Mouse (Mus musculus): Measurements from ENCODE around the gene Hmgn5.

Gene Hmgn5

GRCm38 (mm10) chrX:109013283-109013682 is at the start of gene Hmgn5:
Gene Hmgn5, minus strand, starts transcription at chrX:109013404.
- DNase-seq: peak; percentile 89 to 90

DNA sequence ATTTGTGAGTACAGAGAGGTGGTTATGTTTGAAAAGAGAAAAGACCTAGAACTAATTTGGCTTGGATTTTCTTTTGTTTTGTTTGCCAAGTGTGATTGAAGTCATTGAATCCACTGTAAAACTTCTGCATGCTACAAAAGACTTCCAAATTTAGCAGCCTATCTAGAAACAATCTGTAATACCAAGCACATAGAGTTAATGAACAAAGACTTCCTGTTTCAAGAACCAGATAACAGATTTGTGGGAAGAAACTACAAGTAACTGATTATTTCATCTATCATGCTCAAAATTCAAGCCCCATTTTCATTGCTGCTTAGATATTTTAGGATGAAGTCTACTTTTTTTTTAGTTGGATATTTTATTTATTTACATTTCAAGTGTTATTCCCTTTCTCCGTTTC is 34.6 kb upstream of the Hmgn5 start:
- DNase-seq: no peak

- DNase-seq: no peak
Observed at GRCm38 (mm10) chrX:109026224-109026623, 13.0 kb upstream of the Hmgn5 start.

- no peak for DNase-seq
Observed at GRCm38 (mm10) chrX:109020858-109021257, 7.7 kb upstream of the Hmgn5 start.

GRCm38 (mm10) chrX:109014166-109014565 is 962 bp upstream of the Hmgn5 start:
- DNase-seq: no peak

DNA sequence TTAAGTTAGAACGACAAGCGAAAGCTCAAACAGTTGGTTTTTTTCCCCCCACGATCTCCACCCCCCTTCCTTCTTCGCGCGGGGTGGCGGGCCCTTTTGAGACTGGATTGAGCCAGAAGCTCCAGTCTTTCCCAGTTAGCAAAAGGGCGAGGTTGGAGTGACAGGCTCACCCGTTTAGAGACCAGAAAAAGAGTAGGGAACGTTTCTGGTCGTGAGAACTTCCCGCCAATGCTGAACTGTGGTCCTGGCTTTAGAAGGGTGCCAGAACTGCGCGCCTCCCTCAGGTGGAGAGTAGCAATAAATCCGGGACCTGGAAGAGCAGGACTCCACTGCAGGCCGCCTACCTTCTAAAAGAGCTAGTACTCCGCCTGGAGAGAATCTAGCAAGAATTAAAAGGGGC is 482 bp upstream of the Hmgn5 start:
- peak; percentile 44 to 46 for DNase-seq

DNA sequence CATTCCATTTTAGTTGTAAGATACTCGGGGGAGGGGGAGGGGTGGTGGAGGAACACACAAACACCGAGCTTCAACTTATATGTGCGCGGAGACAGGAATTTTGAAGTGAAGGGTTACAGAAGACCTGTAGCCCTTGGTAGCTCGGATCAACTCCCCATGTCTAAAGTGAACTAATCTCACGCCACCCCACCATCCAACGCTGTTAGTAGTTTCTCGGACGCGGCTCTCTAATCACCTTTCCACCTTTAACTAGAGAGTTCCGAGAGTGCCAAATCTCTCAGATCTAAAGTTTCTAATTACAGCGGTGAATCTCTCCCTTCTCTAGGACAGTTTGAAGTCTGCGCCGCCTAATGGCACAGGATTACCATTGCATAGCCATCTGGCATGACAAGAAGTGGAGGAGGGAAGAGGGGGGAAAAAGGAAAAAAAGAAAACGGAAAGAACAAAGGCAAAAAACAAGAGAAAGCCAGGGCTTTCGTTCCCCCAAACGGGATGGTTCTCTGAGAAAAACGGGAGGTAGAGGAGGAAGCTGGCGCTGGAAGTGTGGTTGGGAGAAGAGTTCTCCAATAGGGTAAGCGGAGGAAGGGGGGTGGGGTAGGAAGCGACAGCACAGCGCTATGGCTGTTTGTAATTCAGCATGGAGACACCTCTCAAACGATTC is 703 bp downstream of the Hmgn5 start:
- DNase-seq: peak; percentile 28 to 39

GRCm38 (mm10) chrX:109011611-109012185 is 1.5 kb downstream of the Hmgn5 start:
- no peak for DNase-seq

GRCm38 (mm10) chrX:109001277-109001676 is 11.9 kb downstream of the Hmgn5 start:
- DNase-seq: no peak

Data from cerebellum, postnatal 36 days (tissue).